9 mouse cellular contexts compared by ENCODE assay signal in the genomic region with DNA sequence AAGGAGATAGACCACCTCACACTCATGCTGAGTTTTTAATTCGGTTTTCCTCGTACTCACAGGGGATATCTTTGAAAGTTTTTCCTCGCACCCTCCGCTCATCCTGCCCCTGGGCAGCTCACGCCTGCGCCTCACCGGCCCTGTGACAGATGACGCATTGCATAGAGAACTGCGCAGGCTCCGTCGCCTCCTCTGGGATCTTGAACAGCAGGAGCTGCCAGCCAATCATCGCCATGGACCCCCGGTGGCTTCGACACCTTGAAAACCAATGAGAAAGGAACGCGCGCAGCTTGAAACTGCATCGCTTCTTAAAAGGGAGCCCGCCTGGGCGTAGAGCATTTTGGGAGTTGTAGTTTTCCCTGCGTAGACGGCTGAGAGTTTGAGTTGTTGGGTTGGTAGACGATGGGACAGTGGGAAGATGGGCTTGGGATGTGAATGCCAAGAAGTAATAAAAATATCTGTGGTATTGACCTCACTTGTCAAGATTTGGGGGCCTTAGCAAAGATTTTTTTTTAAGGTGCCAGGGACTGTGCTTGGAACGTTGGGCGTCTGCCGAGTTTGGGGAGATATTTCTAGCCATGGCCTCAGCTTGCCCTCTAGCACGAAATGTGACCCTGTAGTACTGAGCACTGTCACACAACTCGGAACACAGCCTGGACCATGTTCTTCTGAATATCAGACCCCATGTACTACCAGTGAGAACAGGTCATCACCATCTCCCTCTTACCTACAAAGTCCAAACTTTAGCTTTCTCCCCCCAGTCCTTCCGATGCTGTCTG. TPM values are rescaled to one million over a fixed set of nuclear protein-coding genes. Genes with fewer than 3 reads are reported as not detected.
A peak's percentile ranks its signal among the peaks of the same experiment; 100 is the strongest.
DNase-seq lines count a peak whose midpoint lies in the region; ATAC-seq and TF ChIP-seq lines count a peak whose summit lies in the region.
"Had no signal": no experiment of that assay in that cellular context is flagged by ENCODE, and none has a peak within 500 bp of the region (broad histone marks: within the 10 kb centered on the region; RNA-seq: fewer than 3 reads in every experiment).

No protein-coding gene starts in this region.

- H3K4me1 ChIP-seq in hindbrain, embryonic 13.5 days (replicated peaks): peaks cover 31% of the 10 kb centered on the region
- peaks cover 36% of the 10 kb centered on the region for H3K4me1 ChIP-seq in lung, embryonic 14.5 days (ENCODE audit: insufficient read depth)

- H3K27me3 ChIP-seq in hindbrain, embryonic 13.5 days: no peaks in the 10 kb centered on the region
- H3K27me3 ChIP-seq in lung, embryonic 14.5 days (ENCODE audit: insufficient read depth, low read length): no peaks in the 10 kb centered on the region
- H3K27me3 ChIP-seq: Patski had no signal

- WGBS in hindbrain, embryonic 13.5 days: 16% methylated on average over 29 of the region's 29 CpGs
- WGBS in lung, embryonic 14.5 days: 20% methylated on average over 29 of the region's 29 CpGs

- H3K4me3 ChIP-seq in hindbrain, embryonic 13.5 days: peak overlapping the region; percentile 24
- H3K4me3 ChIP-seq in lung, embryonic 14.5 days (ENCODE audit: low read depth, low read length): peak overlapping the region; percentile 31

- H3K27ac ChIP-seq in hindbrain, embryonic 13.5 days: no peak overlapping the region
- no peak overlapping the region for H3K27ac ChIP-seq in lung, embryonic 14.5 days (ENCODE audit: low read depth)

- DNase-seq in NIH3T3 (ENCODE audit: low read depth): peak; percentile 94
- DNase-seq in cerebellum, postnatal 14 days: peak; percentile 99
- DNase-seq in frontal cortex, postnatal 25 days (ENCODE audit: low spot score in 2 of 2): peak; percentile 86 to 88
- peak; percentile 93 to 95 for DNase-seq in layer of hippocampus, postnatal 10 days (ENCODE audit: low spot score in 2 of 2)
- peak; percentile 99 for DNase-seq in lung, embryonic 14.5 days
- DNase-seq in retina, embryonic 14.5 days (ENCODE audit: low spot score): peak; percentile 99

- no peaks in the 10 kb centered on the region for H3K9me3 ChIP-seq in hindbrain, embryonic 13.5 days
- no peaks in the 10 kb centered on the region for H3K9me3 ChIP-seq in lung, embryonic 14.5 days (ENCODE audit: low read depth, low read length)

- H3K36me3 ChIP-seq in hindbrain, embryonic 13.5 days: peaks cover 16% of the 10 kb centered on the region
- peaks cover 14% of the 10 kb centered on the region; the same call in 1 of the 2 replicates for H3K36me3 ChIP-seq in lung, embryonic 14.5 days (ENCODE audit: insufficient read depth)

- H3K9ac ChIP-seq in hindbrain, embryonic 13.5 days: no peak overlapping the region
- no peak overlapping the region for H3K9ac ChIP-seq in lung, embryonic 14.5 days

- peak; percentile 85 for ATAC-seq in hindbrain, embryonic 13.5 days (ENCODE audit: low FRiP score)
- ATAC-seq in lung, embryonic 14.5 days (ENCODE audit: insufficient read depth): peak; percentile 82
- no peak for ATAC-seq in CD4-positive, CD25-positive, alpha-beta regulatory T cell, adult 4 months
- ATAC-seq: Patski had no signal

- TF ChIP-seq CTCF in lung, embryonic 14.5 days (IDR thresholded peaks at IDR 0.05; ENCODE audit: low read depth): no peak

- peak overlapping the region; percentile 48 for H3K4me2 ChIP-seq in hindbrain, embryonic 13.5 days
- H3K4me2 ChIP-seq in lung, embryonic 14.5 days: peak overlapping the region; percentile 62

RNA-seq across cellular contexts. Expression of a gene that starts 1.0 kb away (rescaled TPM):
- polyA plus RNA-seq in hindbrain, embryonic 13.5 days (2015; fragmentation: Nextera tagmentation; extraction: Ambion mirVana): 3.4 and 4.0 TPM in 2 replicates
- total RNA-seq in layer of hippocampus, postnatal 10 days (2021): 1 to 10 TPM; 1.7 TPM
- 8.1 and 9.2 TPM in 2 replicates for polyA plus RNA-seq in lung, embryonic 14.5 days (2014; fragmentation: Nextera tagmentation; extraction: Ambion mirVana)
- polyA plus RNA-seq in CD4-positive, CD25-positive, alpha-beta regulatory T cell, adult 4 months (2017; shearing (Covaris generic)): under 1 TPM; 0.32 to 0.40 TPM

RNA-seq across cellular contexts. Expression of a gene that starts 11.5 kb away (rescaled TPM):
- polyA plus RNA-seq in hindbrain, embryonic 13.5 days (2015; fragmentation: Nextera tagmentation; extraction: Ambion mirVana): 12.0 and 12.7 TPM in 2 replicates
- 10 to 100 TPM; 13.9 to 14.5 TPM for total RNA-seq in layer of hippocampus, postnatal 10 days (2021)
- 29.4 and 35.3 TPM in 2 replicates for polyA plus RNA-seq in lung, embryonic 14.5 days (2014; fragmentation: Nextera tagmentation; extraction: Ambion mirVana)
- under 1 TPM in 1 of 2 experiments, not detected in 1; 0.20 TPM for polyA plus RNA-seq in CD4-positive, CD25-positive, alpha-beta regulatory T cell, adult 4 months (2017; shearing (Covaris generic))

RNA-seq across cellular contexts. Expression of a gene that starts 17.2 kb away (rescaled TPM):
- polyA plus RNA-seq in hindbrain, embryonic 13.5 days (2015; fragmentation: Nextera tagmentation; extraction: Ambion mirVana): 0.18 TPM in 1 of 2 replicates, not detected in the other
- not detected for total RNA-seq in layer of hippocampus, postnatal 10 days (2021)
- 0.28 and 0.35 TPM in 2 replicates for polyA plus RNA-seq in lung, embryonic 14.5 days (2014; fragmentation: Nextera tagmentation; extraction: Ambion mirVana)
- polyA plus RNA-seq in CD4-positive, CD25-positive, alpha-beta regulatory T cell, adult 4 months (2017; shearing (Covaris generic)): not detected

RNA-seq across cellular contexts. Expression of a gene that starts 21.7 kb away (rescaled TPM):
- polyA plus RNA-seq in hindbrain, embryonic 13.5 days (2015; fragmentation: Nextera tagmentation; extraction: Ambion mirVana): 0.06 TPM in 1 of 2 replicates, not detected in the other
- under 1 TPM; 0.20 to 0.71 TPM for total RNA-seq in layer of hippocampus, postnatal 10 days (2021)
- 0.13 and 0.58 TPM in 2 replicates for polyA plus RNA-seq in lung, embryonic 14.5 days (2014; fragmentation: Nextera tagmentation; extraction: Ambion mirVana)
- polyA plus RNA-seq in CD4-positive, CD25-positive, alpha-beta regulatory T cell, adult 4 months (2017; shearing (Covaris generic)): not detected

RNA-seq across cellular contexts. Expression of a gene that starts 23.5 kb away (rescaled TPM):
- polyA plus RNA-seq in hindbrain, embryonic 13.5 days (2015; fragmentation: Nextera tagmentation; extraction: Ambion mirVana): not detected in 2 replicates
- total RNA-seq in layer of hippocampus, postnatal 10 days (2021): not detected
- polyA plus RNA-seq in lung, embryonic 14.5 days (2014; fragmentation: Nextera tagmentation; extraction: Ambion mirVana): not detected in 2 replicates
- polyA plus RNA-seq in CD4-positive, CD25-positive, alpha-beta regulatory T cell, adult 4 months (2017; shearing (Covaris generic)): not detected

Comparison
In these comparisons a context has a peak if more than half of its experiments do, and no peak if none do; other contexts are left out.
1. RNA of a gene that starts 11.5 kb away (polyA plus RNA-seq): 29.4 to 35.3 TPM in lung, embryonic 14.5 days and 12.0 to 12.7 TPM in hindbrain, embryonic 13.5 days; 0.20 TPM in CD4-positive, CD25-positive, alpha-beta regulatory T cell, adult 4 months; every median in the first group is over 10 times any median in the second.
2. Peak in every context shown above with its lines, with median percentiles within 50 percentile points of each other: DNase-seq.